Mouse (Mus musculus) kidney, adult 2 months (tissue): ENCODE data around the gene BC005537.

Experiments
- CTCF ChIP-seq: fragments of 200-500 bp; conservative IDR thresholded peaks from 2 replicates; pipeline ENCODE4 v1.5.1; 2011; ENCODE audit warnings: low read depth, mild to moderate bottlenecking, control low read depth, low read length, moderate library complexity, mixed read lengths; ENCODE audit not compliant: insufficient read depth, insufficient read length
- POLR2A ChIP-seq: fragments of 200-500 bp; IDR thresholded peaks from one replicate; pipeline ENCODE4 v1.6.1; 2011; ENCODE audit warnings: low read depth, low read length, control low read depth

DNA sequence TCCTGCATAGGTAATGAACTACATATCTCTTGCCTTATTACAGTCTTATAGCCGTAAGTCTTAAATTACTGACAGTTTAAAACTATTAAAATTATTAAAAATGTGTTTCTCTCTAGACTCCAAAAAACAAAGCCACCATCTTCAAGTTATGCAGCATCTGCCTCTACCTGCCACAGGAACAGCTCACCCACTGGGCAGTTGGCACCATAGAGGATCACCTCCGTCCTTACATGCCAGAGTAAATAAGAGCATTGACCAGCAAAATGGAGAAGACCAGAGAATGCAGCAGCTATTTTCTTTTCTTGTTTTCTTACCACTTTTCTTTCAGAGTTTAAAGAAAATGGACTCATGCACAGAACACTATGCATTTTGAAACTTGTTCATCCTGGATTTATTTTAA is 11.1 kb downstream of the BC005537 start:
- TF ChIP-seq POLR2A = no peak
- no peak for TF ChIP-seq CTCF
